Mouse (Mus musculus) c-Kit-positive CD71-negative TER-119-negative erythroid progenitor cells, embryonic 14.5 days (primary cell): ENCODE measurements around the gene Prpf8.
A peak's percentile ranks its signal among the peaks of the same experiment; 100 is the strongest.

Experiments
- DNase-seq: peaks from one replicate; pipeline ENCODE4 v3.0.0-alpha.2; 2013; ENCODE audit warnings: low read depth

Gene Prpf8

DNA sequence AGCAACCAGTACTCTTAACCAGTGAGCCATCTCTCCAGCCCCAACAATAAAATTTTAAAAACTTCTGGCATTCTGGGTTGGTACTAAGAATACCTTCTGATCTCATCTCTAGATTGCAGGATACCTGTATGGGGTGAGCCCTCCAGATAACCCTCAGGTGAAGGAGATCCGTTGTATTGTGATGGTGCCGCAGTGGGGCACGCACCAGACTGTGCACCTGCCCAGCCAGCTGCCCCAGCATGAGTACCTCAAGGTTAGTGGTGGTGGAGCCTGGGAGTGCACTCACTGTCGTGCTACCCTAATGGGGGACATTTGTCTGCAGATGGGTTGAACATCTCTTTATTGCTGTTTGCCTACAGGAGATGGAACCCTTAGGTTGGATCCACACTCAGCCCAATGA is 21.5 kb downstream of the Prpf8 start:
- DNase-seq = no peak

DNA sequence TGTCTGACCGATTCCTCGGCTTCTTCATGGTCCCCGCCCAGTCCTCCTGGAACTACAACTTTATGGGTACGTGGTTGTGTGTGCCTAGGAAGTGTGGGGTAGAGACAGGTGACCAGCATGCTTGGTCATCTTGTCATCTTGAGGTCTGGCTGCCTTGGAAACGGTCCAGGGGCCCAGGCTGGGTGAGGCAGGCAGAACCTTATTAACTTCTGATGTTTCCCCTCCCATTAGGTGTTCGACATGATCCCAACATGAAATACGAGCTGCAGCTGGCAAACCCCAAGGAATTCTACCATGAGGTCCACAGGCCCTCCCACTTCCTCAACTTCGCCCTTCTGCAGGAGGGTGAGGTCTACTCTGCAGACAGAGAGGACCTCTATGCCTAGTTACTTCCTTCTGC is 22.3 kb downstream of the Prpf8 start:
- DNase-seq = no peak

DNA sequence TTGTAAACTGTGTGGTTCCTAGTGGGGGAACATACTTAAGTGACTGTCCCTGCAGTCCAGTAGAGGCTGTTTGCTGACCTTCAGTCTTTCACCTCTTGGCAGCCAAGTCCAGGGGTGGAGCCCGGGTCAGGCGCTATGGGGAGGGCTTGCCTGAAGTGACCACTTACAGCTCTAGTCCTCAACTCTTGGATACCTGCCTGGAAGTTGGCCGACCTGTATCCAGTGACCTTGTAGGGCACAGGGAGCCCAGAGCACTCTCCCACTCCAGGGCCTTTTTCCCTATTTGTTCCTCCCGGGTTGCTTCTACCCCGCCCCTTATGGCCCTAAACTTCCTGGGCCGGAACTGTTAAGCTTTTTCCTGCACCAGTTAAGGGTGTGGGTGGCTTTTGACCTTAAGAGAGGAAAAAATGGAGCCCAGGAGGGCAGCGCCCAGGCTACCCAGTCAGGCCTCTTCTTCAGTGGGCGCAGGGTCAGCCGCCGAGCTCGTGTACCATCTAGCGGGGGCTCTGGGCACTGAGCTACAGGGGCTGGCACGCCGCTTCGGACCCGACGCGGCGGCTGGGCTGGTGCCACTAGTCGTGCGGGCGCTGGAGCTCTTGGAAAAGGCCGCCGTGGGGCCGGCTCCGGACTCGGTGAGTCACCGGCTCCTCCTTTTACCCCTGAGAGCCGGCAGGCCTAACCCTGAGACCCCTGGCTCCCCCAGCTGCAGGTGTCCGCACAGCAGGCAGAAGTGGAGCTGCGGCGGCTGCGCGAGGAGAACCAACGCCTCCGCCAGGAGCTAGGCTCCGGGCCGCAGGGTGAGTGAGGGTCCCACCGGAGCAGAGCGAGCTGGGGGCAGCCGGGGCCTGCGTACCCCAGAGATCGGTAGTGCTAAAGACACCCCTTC is 23.4 kb downstream of the Prpf8 start, which contains the start of gene Rilp:
Gene Rilp (plus strand): TSS at position 354 of the 886 bp plus-strand sequence.
- DNase-seq = peak; percentile 51

DNA sequence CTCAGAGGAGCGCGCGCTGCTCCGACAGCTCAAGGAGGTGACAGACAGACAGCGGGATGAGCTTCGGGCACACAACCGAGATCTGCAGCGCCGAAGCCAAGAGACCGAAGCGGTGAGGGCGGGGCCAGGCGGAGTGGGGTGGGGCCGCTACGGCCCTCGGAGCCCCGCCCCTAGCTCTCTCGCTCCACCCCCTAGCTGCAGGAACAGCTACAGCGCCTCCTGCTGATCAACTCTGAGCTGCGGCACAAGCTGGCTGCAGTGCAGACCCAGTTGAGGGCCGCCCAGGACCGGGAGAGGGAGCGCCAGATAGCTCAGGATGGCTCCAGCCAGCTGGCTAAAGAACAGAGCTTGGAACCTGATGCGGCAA is 24.0 kb downstream of the Prpf8 start:
- peak; percentile 83 for DNase-seq

DNA sequence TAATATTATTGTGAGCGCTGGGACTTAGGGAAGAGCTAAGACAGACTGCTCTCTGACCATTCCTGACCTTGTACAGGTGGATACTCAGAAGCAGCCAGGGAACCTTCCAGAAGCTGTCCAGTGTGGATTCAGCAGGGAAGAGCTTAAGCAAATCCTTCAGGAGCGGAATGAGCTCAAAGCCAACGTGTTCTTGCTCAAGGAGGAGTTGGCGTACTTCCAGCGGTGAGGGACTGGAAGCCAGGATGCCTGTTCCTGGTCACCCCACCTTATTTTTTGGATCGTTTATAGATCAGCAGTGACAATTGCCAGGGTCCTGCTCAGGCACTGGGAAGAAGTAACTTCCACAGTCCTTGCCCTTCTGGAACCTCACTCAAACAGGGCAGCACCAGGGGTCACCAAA is 24.6 kb downstream of the Prpf8 start:
- DNase-seq = no peak

DNA sequence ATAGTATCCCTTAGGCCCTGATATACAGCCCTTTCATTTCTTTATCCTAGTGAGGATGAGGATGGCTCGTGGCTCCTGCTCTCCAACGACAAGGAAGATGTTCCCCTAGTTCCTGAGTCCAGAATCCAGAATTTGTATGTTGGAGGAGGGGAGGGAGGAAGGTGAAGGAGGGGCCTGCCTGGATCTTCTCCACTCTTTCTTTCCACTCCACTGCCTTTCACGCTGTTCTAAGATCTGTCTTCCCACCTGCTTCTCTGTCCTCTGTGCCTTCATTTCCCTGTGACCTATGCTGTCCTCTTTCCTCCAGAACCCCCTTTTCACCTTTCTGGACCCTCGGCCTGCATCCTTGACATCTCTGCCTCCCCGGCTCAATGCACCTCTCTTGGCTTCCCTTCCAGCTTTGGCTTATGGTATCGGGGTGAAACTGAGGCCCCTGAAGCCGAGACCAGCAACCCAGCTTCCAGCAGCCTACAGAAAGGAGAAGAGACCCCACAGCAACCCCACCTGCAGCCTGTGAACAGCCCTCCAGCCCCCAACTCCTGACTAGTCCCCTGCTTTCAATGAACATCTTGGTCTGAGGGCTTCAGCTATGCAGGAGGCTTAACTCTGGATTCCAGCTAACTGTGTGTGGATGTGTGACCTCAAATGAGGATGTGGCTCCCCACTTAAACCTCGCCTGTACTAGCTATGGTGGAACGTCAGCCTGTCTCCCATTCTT is 25.8 kb downstream of the Prpf8 start:
- DNase-seq = no peak

DNA sequence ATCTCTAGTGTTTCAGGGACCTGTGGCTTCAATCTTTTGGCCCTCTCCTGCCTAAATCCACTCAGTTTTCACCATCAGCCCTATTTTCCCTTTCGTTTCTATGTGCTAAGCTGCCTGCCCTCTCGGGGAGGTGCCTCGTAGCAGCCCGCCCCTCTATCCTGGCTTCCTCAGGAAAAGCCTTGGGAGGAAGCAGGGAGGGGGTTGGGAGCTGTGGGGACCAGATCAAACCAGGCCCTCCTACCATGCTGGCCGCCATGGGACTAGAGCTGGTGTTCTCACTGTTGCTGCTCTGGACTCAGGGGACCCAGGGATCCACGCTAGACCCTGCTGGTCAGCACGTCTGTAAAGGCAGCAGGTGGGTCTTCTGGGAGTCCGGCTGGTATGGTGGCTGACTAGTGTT is 26.7 kb downstream of the Prpf8 start, which contains the start of gene Scarf1:
Gene Scarf1 (plus strand): TSS at position 205 of the 400 bp plus-strand sequence.
- DNase-seq = no peak

DNA sequence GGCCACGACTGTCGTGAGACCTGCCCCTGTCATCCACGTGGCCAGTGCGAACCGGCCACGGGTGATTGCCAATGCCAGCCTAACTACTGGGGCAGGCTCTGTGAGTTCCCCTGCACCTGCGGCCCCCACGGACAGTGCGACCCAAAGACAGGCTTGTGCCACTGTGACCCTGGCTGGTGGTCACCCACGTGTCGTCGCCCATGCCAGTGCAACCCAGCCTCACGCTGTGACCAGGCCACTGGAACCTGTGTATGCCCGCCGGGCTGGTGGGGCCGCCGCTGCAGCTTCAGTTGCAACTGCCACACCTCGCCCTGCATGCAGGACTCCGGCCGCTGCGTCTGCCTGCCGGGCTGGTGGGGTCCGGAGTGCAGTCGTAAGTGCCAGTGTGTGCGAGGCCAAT is 28.6 kb downstream of the Prpf8 start:
- no peak for DNase-seq

DNA sequence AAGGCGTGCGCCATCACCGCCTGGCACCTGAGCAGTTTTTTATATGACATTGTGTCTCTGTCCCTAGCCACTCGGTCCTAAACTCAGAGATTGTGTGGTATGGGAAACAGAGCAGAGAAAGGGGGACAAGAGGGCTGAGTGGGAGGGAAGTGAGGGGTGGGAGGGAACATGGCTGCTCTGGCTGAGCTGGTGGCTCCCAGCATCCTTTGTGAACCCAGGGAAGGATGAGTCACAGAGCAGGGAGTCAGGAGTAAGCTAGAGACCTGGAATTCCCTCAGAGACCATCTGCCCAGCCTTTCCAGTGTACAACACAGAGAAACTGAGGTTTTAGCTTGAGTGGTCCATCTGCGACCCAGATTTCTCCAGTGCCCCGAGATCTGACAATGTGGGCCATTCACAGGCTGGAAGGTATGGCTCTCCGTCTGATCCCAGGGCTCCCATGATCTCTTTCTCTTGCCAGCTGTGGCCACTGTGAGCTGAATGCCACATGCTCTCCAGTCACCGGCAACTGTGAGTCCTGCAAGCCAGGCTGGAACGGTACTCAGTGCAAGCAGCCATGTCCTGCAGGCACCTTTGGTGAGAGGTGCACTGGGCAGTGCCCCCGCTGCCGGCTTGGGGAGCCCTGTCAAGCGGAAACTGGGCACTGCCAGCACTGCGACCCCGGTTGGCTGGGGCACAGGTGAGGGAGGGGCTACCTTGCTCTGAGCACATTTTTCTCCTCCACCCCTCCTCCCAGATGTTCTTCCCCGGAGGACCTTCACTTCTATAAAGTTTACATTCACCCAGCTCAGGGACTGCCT is 33.4 kb downstream of the Prpf8 start:
- DNase-seq = no peak

DNA sequence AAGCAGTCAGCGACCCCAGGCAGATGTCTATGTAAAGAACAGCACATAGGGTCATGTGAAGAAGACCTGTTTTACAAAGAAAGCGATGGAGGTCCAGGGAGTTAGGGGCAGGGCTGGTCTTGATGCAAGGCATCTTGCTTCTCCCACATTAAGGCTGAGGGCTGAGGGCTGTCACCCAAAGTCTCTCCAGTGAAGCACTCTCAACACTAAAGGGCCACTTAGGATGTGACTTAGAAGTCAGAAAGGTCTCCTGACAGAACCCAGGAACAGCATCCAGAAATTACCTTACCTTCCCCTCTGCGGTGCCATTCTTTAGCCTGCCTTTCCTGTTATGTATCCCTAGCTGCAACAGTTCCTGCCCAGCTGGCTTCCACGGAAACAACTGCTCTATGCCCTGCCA is 35.0 kb downstream of the Prpf8 start:
- no peak for DNase-seq

DNA sequence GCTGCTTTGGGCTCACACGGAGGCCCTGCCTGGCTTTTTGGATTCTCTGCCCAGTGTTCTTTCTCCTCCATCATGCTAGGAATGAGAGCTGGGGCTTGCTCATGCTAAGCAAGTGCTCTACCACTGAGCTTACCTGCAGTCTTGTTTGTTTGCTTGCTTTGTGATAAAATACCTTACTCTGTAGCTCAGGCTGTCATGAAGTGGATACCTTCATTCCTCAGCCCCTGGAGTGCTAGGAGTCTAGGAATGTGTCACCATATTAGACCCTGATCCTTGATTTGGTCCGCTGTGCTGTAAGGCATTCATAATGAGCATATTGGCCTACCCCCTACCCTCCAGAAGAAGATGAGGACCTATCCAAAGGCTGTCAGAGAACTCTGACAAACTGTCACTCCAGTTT is 36.2 kb downstream of the Prpf8 start:
- DNase-seq = no peak

DNA sequence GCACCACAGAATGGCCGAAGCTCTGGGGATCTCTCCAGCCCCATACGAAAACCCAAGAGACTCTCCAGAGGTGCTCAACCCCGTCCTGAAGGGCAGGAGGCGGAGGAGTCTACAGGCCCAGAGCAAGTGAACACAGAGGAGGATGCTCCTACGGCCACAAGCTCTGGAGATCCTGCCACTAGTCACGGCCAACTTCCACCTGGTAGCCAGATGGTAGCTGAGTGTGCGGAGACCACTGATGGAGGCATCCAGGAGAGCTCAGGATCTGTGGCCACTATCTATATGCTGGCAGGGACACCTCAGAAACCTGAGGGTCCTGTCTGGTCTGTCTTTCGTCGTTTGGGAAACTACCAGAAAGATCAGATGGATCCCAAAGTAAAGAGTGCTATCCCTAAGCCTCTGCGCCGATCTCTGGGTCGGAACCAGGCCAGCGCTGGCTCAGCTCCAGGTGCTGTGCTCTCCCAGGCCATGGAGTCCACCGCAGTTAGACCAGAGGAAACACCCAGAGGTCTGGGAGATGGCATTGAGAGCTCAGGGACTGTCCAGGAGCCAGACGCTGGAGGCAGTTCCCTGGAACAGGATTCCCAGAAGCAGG is 39.0 kb downstream of the Prpf8 start:
- no peak for DNase-seq

DNA sequence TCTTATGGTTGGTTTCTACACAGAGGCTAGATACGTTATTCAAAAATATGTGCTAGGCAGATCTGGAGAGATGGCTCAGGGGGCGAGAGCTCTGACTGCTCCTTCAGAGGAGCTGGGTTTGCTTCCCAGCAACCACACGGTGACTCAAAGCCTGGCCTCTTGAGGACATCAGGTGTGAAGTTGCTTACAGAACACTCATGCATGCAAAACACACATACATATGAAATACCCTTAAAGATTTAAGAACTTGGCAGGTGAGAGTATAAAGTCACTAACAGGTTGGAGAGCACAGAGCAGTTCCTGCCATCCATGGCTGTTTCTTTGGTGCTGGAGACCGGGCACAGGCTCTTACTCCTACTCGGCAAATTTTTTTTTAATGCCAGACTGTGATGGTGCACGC is 40.3 kb downstream of the Prpf8 start:
- DNase-seq = no peak

DNA sequence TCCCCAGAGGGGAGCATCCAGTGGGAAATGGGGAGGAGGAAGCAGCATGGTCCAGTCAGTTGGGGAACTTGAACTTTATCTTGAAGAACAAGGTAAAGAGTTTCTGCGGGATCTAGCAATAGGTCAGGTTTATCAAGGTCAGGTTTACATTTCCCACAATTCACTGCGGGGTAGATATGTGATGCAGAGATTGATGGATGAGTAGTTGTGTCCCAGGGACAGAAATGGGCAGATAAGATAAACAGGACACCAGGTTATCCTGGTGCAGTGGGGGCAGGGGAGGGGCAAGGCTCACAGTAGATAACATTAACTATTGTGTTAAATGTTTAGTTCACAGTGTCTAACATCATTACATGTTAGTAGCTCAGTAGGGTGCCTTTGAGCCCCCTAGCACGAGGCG is 43.2 kb downstream of the Prpf8 start:
- DNase-seq = no peak

DNA sequence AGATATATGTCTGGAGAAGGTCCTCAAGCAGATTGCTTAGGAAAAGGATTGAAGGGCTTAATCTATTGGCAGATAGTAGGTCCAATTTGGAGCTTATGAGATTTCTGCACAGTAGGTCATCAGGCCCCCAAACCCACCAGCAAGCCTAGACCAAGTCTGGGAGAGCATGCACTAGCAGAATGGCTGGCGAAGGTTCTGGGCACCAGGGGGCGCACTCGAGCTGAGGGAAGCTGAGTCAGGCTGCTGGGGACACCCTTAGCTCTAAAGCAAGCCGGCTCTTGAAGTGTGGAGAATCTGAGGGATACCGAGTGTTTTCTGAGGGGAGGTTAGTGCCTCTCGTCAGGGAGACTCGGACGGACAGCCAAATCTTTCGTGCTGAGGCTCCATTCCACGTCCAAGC is 43.7 kb downstream of the Prpf8 start:
- DNase-seq = peak; percentile 88

DNA sequence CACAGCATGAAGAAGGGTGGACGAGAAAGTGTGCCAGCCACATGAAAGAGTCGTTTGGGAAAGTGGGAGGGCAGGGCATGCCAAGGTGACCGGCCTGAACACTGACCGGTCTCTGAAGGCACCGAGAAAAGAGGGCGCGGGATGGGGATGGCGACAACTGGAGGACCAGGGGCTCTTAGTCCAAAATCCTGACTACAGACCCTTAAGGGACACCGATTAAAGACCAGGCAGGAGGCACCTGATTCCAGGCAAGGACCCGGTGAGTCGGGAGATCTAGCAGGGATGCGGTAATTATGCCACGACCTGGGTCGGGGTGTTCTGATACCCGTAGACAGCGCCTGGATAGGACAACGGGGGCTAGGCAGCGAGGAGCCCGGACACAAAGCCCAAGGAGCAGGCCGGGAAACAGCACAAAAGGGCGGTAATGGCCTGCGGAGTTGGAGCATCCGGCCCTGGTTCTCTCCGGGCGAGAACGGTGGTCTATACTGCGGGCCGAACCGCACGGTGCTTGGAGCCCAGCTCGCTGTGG is 44.3 kb downstream of the Prpf8 start:
- no peak for DNase-seq

DNA sequence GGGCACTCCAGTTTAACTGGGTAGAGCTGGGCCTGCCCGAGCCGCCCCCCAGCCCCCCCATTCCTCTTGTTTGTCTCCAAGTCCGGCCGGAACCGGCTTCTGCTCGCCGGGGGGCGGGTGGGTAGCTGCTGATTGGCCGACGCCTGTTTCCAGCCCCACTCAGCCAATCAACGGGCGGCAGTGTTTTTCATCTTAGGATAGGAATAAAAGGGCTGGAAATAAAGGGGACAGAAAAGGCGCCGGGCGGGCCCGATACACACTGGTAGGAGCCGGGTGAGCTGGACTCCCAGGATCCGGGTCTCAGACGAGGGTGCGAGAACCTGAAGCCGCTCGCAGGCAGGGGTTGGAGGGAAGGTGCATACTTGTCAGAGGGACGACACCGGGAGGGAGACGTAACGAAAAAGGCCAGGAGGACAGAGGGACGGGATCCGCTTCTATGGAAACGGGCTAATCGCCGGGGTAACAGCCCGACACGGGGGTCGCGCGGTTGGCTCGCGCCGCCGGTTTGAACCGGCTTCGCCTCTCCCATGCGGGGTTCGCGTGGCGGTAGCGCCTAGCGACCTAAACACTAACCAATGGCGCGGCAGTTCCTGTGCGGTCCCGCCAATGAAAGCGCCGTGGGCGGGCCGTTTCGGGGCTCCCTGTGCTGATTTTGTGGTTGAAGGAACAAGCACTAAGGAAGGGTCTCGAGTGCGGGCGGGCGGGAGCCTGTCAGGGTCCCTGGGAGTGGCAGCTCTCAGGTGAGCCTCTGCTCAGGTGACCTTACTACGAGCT is 45.0 kb downstream of the Prpf8 start, which contains the start of gene Slc43a2:
Gene Slc43a2 (plus strand): TSS at position 226 of the 774 bp plus-strand sequence.
- peak; percentile 86 for DNase-seq

DNA sequence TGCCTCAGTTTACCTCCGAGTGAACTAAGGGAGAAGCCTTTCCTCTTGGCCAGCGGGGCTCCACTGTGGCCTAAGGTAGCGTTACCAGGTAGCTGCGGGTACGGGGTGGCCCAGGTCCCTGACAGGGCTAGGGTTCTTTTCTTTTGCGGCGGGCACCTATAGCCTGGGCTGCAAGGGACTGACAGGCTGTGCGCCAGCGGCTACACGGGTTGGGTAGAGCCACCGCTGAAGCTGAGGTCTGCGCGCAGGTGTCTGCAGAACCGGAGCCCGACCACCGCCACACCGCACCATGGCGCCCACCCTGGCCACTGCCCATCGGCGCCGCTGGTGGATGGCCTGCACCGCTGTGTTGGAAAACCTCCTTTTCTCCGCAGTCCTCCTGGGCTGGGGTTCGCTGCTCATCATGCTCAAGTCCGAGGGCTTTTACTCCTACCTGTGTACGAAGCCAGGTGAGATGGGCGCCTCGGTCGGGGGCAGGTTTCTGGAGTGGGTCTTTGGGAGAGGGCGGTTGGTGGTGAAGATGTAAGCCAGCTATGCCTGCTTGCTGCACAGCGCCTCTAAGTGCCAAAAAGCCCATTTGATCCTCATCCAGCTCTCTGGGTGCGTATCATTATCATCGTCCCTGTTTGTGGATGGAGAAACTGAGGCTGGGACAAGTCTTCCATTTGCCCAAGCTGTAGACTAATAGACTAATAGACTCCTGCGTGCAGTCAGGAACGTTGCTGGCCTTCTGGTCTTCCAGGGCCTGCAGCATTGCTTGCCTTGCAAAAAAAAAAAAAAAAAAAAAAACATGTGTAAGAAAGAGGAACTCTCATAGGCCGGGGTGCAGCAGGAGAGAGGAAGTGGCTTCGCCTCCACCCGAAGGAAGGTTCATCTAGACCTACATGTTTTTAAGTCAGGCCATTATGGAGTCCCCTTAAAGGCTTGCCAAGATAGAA is 46.0 kb downstream of the Prpf8 start:
- DNase-seq = no peak

DNA sequence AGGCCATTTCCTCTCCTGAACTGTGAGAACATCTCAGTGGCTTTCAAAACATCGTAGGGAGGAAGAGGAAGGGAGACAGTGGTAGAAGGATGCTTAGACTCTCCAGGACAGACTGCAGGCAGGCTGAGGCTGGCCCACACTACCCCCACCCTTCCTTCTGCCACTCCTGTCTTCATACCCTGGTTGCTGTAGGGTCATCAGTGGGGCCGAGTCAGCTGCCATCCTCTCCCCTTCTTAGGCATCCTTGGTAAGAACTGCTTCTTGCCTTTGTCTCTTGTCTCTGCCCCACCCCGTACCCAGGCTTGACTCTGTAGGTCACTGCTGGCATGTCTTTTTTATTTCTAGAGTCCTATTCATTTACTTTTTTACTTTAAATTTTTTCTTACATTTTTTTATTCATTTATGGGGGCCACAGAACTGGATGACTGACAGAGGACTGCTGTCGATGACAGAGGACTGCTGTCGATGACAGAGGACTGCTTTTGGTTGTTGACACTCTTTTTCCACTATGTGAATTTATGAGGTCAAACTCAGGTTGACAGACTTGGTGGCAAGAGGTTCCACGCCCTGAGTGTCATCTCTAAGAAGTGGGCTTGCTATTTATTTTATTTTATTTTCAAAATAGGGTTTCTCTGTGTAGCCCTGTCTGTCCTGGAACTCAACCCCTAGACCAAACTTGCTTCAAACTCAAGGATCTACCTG is 46.8 kb downstream of the Prpf8 start:
- no peak for DNase-seq
